Comparison of ENCODE assay signal across 8 mouse cellular contexts in genomic region chr4:122883294-122883693, GRCm38 (mm10). TPM values are rescaled to one million over a fixed set of nuclear protein-coding genes. Genes with fewer than 3 reads are reported as not detected.
DNase-seq lines count a peak whose midpoint lies in the region; ATAC-seq and TF ChIP-seq lines count a peak whose summit lies in the region.

No protein-coding gene starts in this region.

- peaks cover 18% of the 10 kb centered on the region for H3K4me1 ChIP-seq in intestine, embryonic 14.5 days (replicated peaks; ENCODE audit: control insufficient read depth, insufficient read depth, low read length)
- peaks cover 24% of the 10 kb centered on the region for H3K4me1 ChIP-seq in intestine, embryonic 15.5 days (replicated peaks)
- H3K4me1 ChIP-seq in spleen, adult 2 months (ENCODE audit: control insufficient read depth, insufficient read depth, insufficient read length) = peaks cover 23% of the 10 kb centered on the region

- H3K27ac ChIP-seq in intestine, embryonic 14.5 days (ENCODE audit: low read depth) = no peak overlapping the region
- no peak overlapping the region for H3K27ac ChIP-seq in intestine, embryonic 15.5 days
- H3K27ac ChIP-seq in spleen, adult 2 months (ENCODE audit: insufficient read depth, low read length) = no peak overlapping the region; the same call in none of the 2 replicates

- H3K4me3 ChIP-seq in intestine, embryonic 14.5 days (ENCODE audit: low read depth, low read length) = no peak overlapping the region
- no peak overlapping the region for H3K4me3 ChIP-seq in intestine, embryonic 15.5 days (replicated peaks)
- H3K4me3 ChIP-seq in spleen, adult 2 months (ENCODE audit: extremely low read depth, insufficient read depth, insufficient read length) = 0 out of 2 replicates have a peak overlapping the region, but pooled peaks have one; percentile 39

- H3K9ac ChIP-seq in intestine, embryonic 14.5 days (ENCODE audit: low read length) = no peak overlapping the region
- no peak overlapping the region for H3K9ac ChIP-seq in intestine, embryonic 15.5 days

- ATAC-seq in intestine, embryonic 14.5 days (replicated peaks; ENCODE audit: low FRiP score, low TSS enrichment, low read depth) = no peak
- no peak for ATAC-seq in intestine, embryonic 15.5 days

- H3K27me3 ChIP-seq in intestine, embryonic 14.5 days (replicated peaks; ENCODE audit: control insufficient read depth, insufficient read depth, low read length) = no peaks in the 10 kb centered on the region
- H3K27me3 ChIP-seq in intestine, embryonic 15.5 days (replicated peaks) = no peaks in the 10 kb centered on the region
- no peaks in the 10 kb centered on the region for H3K27me3 ChIP-seq in spleen, adult 2 months (ENCODE audit: control insufficient read depth, insufficient read depth, low read length)

- H3K9me3 ChIP-seq in intestine, embryonic 14.5 days (ENCODE audit: control insufficient read depth, low read length) = no peaks in the 10 kb centered on the region
- H3K9me3 ChIP-seq in intestine, embryonic 15.5 days = no peaks in the 10 kb centered on the region

- no peak for TF ChIP-seq POLR2A in spleen, adult 2 months (IDR thresholded peaks at IDR 0.05; ENCODE audit: low read depth, low read length)

- peak; percentile 35 for DNase-seq in cerebellum, adult 9-10 months
- DNase-seq in cerebellum, adult 11-12 months = no peak
- DNase-seq in intestine, embryonic 14.5 days (ENCODE audit: low spot score) = no peak
- no peak for DNase-seq in spleen, adult 2 months (ENCODE audit: low read depth in 1 of 2, low spot score in 2 of 2)
- no peak for DNase-seq in spleen, adult 12 weeks (ENCODE audit: low spot score)
- DNase-seq in adrenal gland, postnatal 10 days = no peak
- DNase-seq in left cerebral cortex, adult 18-20 months (ENCODE audit: low spot score in 2 of 2) = no peak

- 0 out of 2 replicates have a peak, but pooled peaks have one; percentile 4 for TF ChIP-seq CTCF in spleen, adult 2 months (IDR thresholded peaks at IDR 0.05; ENCODE audit: extremely low read depth, insufficient read depth, insufficient read length, insufficient replicate concordance)

- 88% methylated on average over 3 of the region's 3 CpGs for WGBS in intestine, embryonic 14.5 days
- 87% methylated on average over 3 of the region's 3 CpGs for WGBS in intestine, embryonic 15.5 days
- WGBS in spleen, adult 2 months = 53% methylated on average over 3 of the region's 3 CpGs

- H3K4me2 ChIP-seq in intestine, embryonic 14.5 days (ENCODE audit: low read length) = peak overlapping the region; percentile 76; the same call in 1 of the 2 replicates
- H3K4me2 ChIP-seq in intestine, embryonic 15.5 days (replicated peaks) = no peak overlapping the region

- H3K36me3 ChIP-seq in intestine, embryonic 14.5 days (ENCODE audit: control insufficient read depth, insufficient read depth, low read length) = no peaks in the 10 kb centered on the region; the same call in 1 of the 2 replicates
- no peaks in the 10 kb centered on the region; the same call in 1 of the 2 replicates for H3K36me3 ChIP-seq in intestine, embryonic 15.5 days
- H3K36me3 ChIP-seq in spleen, adult 2 months (ENCODE audit: control insufficient read depth, insufficient read depth, low read length) = peaks cover 2% of the 10 kb centered on the region; the same call in 1 of the 2 replicates

RNA-seq across cellular contexts. Expression of gene Cap1, which starts 2.6 kb away (rescaled TPM):
- polyA plus RNA-seq in intestine, embryonic 14.5 days (2014; fragmentation: Nextera tagmentation; extraction: Ambion mirVana) = 77.9 and 82.8 TPM in 2 replicates
- 82.4 and 84.9 TPM in 2 replicates for polyA plus RNA-seq in intestine, embryonic 15.5 days (2015; fragmentation: Nextera tagmentation; extraction: Ambion mirVana)
- polyA plus RNA-seq in spleen, adult 2 months (2012; rRNA removed) = 108 and 116 TPM in 2 replicates
- 100 to 1,000 TPM; 128 TPM for total RNA-seq in adrenal gland, postnatal 10 days (2021)
- total RNA-seq in left cerebral cortex, adult 18-20 months (2021) = 100 to 1,000 TPM; 273 to 281 TPM

RNA-seq across cellular contexts. Expression of gene Ppt1, which starts 47.3 kb away (rescaled TPM):
- polyA plus RNA-seq in intestine, embryonic 14.5 days (2014; fragmentation: Nextera tagmentation; extraction: Ambion mirVana) = 72.6 and 79.0 TPM in 2 replicates
- polyA plus RNA-seq in intestine, embryonic 15.5 days (2015; fragmentation: Nextera tagmentation; extraction: Ambion mirVana) = 69.5 and 70.7 TPM in 2 replicates
- 31.6 and 44.3 TPM in 2 replicates for polyA plus RNA-seq in spleen, adult 2 months (2012; rRNA removed)
- total RNA-seq in adrenal gland, postnatal 10 days (2021) = 10 to 100 TPM; 45.9 to 54.5 TPM
- 100 to 1,000 TPM; 105 to 111 TPM for total RNA-seq in left cerebral cortex, adult 18-20 months (2021)
